Mouse (Mus musculus): Measurements from ENCODE around the gene Rbp7. TPM values are rescaled to one million over a fixed set of nuclear protein-coding genes. Genes with fewer than 3 reads are reported as not detected.

Rbp7 gene
- 0.79 TPM in 1 of 2 replicates, not detected in the other for polyA plus RNA-seq (2021; fragmentation: Nextera tagmentation)
- long read RNA-seq, experiment 1, result 0 reads
- long read RNA-seq, experiment 2, result 0 reads

GRCm38 (mm10) chr4:149454879-149455278, at the start of gene Rbp7:
Gene Rbp7 (minus strand): TSS chr4:149454978.

GRCm38 (mm10) chr4:149485053-149485824, 30.5 kb upstream of the Rbp7 start, which contains the start of the genes Nmnat1 and Lzic:
Gene Nmnat1 (minus strand): TSS chr4:149485202.
Gene Lzic (plus strand): TSS chr4:149485229.

GRCm38 (mm10) chr4:149477078-149477477, 22.3 kb upstream of the Rbp7 start, which contains the start of gene Tmem274:
Gene Tmem274 (plus strand): TSS chr4:149477378.

GRCm38 (mm10) chr4:149426325-149427199, 28.2 kb downstream of the Rbp7 start, which contains the start of gene Ube4b:
Gene Ube4b (minus strand): TSS chr4:149426749.

Other genes starting within 250 kb of the Rbp7 start
- gene Kif1b, start 147.3 kb downstream of the Rbp7 start, polyA plus RNA-seq (2021; fragmentation: Nextera tagmentation), result 53.2 and 57.3 TPM in 2 replicates
- gene Ube4b, start 28.2 kb downstream of the Rbp7 start, polyA plus RNA-seq (2021; fragmentation: Nextera tagmentation), result 22.1 and 25.7 TPM in 2 replicates
- not detected in 2 replicates for gene Tmem274, start 22.4 kb upstream of the Rbp7 start, polyA plus RNA-seq (2021; fragmentation: Nextera tagmentation)
- gene Nmnat1, start 30.2 kb upstream of the Rbp7 start, polyA plus RNA-seq (2021; fragmentation: Nextera tagmentation), result 3.3 and 4.4 TPM in 2 replicates
- gene Lzic, start 30.3 kb upstream of the Rbp7 start, polyA plus RNA-seq (2021; fragmentation: Nextera tagmentation), result 18.3 and 22.7 TPM in 2 replicates
- 52.4 and 68.7 TPM in 2 replicates for gene Ctnnbip1, start 63.3 kb upstream of the Rbp7 start, polyA plus RNA-seq (2021; fragmentation: Nextera tagmentation)
- gene Clstn1, start 131.5 kb upstream of the Rbp7 start, polyA plus RNA-seq (2021; fragmentation: Nextera tagmentation), result 65.3 and 70.3 TPM in 2 replicates
- 4.3 and 6.9 TPM in 2 replicates for gene Pik3cd, start 247.6 kb upstream of the Rbp7 start, polyA plus RNA-seq (2021; fragmentation: Nextera tagmentation)

All from layer of hippocampus, adult 6 months (tissue).